Mouse (Mus musculus) brown adipose tissue, adult 24 weeks (tissue): ENCODE results near the gene AC192777.2. TPM values are rescaled to one million over a fixed set of nuclear protein-coding genes. Genes with fewer than 3 reads are reported as not detected.
"Not testable (repeated sequence)": the region's sequence is repeated elsewhere in the genome, so short reads cannot be mapped to it uniquely, and the experiment has no call there.

Experiments
- H3K27ac ChIP-seq: fragments of 200-500 bp; replicated peaks from 2 replicates; pipeline ENCODE4 v1.5.1; 2012; ENCODE audit warnings: low read depth, mild to moderate bottlenecking, low read length
- H3K4me1 ChIP-seq: fragments of 200-500 bp; 2 replicates; pipeline ENCODE4 v1.6.1; 2012; ENCODE audit warnings: low read length, mixed read lengths; ENCODE audit not compliant: control insufficient read depth, insufficient read depth, insufficient read length
- H3K4me3 ChIP-seq: fragments of 200-500 bp; 2 replicates; pipeline ENCODE4 v1.5.1; 2012; ENCODE audit warnings: low read depth, mild to moderate bottlenecking, low read length, moderate library complexity; ENCODE audit not compliant: insufficient read depth
- polyA plus RNA-seq: library from polyadenylated mRNA; stranded (reverse); fragments of >200 nt; gene quantifications from 2 replicates; pipeline ENCODE4 v1.2.4, GENCODE M21; 2012; ENCODE audit not compliant: missing spikeins, insufficient read depth, insufficient read length

The AC192777.2 gene
- polyA plus RNA-seq, result not detected in 2 replicates

GRCm38 (mm10) chr17:40095150-40095549 is at the start of gene AC192777.2:
AC192777.2 (plus strand) TSS chr17:40095450.
- H3K27ac ChIP-seq, H3K4me1 ChIP-seq, H3K4me3 ChIP-seq: not testable (repeated sequence)

GRCm38 (mm10) chr17:40116172-40116571 is 20.9 kb downstream of the AC192777.2 start:
- H3K4me1 ChIP-seq, H3K4me3 ChIP-seq, H3K27ac ChIP-seq: not testable (repeated sequence)

- not testable (repeated sequence) for H3K27ac ChIP-seq, H3K4me1 ChIP-seq
Observed at GRCm38 (mm10) chr17:40116877-40117276, 21.6 kb downstream of the AC192777.2 start.

More at GRCm38 (mm10) chr17:40116877-40117276, 21.6 kb downstream of the AC192777.2 start:
- not testable (repeated sequence) for H3K4me3 ChIP-seq

Other genes starting within 250 kb of the AC192777.2 start
- gene Esp38, start 144.9 kb upstream of the AC192777.2 start, polyA plus RNA-seq, result not detected in 2 replicates
- not detected in 2 replicates for gene Pgk2, start 113.2 kb downstream of the AC192777.2 start, polyA plus RNA-seq
- gene Crisp3, start 146.8 kb downstream of the AC192777.2 start, polyA plus RNA-seq, result not detected in 2 replicates
- not detected in 2 replicates for gene Crisp1, start 223.8 kb downstream of the AC192777.2 start, polyA plus RNA-seq